Mouse (Mus musculus) stomach, postnatal 0 days (tissue): Measurements from ENCODE around the gene Rack1. TPM values are rescaled to one million over a fixed set of nuclear protein-coding genes. Genes with fewer than 3 reads are reported as not detected.
A peak's percentile ranks its signal among the peaks of the same experiment; 100 is the strongest.
"Not testable (repeated sequence)": the region's sequence is repeated elsewhere in the genome, so short reads cannot be mapped to it uniquely, and the experiment has no call there.

Experiments used
- ATAC-seq: fragments of 200-750 bp; cut with Nextera tagmentation; 2 replicates; pipeline ENCODE4 v1.8.0; 2017; ENCODE audit not compliant: low FRiP score, low TSS enrichment
- DNase-seq: peaks from one replicate; pipeline ENCODE4 v3.0.0-alpha.2; 2016; ENCODE audit warnings: low spot score
- H3K27ac ChIP-seq: fragments of 300-500 bp; sonication (generic); replicated peaks from 2 replicates; pipeline ENCODE4 v1.5.1; 2014; ENCODE audit warnings: mild to moderate bottlenecking, control low read depth
- H3K27me3 ChIP-seq: fragments of 300-500 bp; sonication (generic); 2 replicates; pipeline ENCODE4 v1.6.1; 2014; ENCODE audit warnings: low read length; ENCODE audit not compliant: control insufficient read depth, insufficient read depth
- H3K36me3 ChIP-seq: fragments of 300-500 bp; sonication (generic); 2 replicates; pipeline ENCODE4 v1.6.1; 2014; ENCODE audit warnings: low read length, mixed read lengths; ENCODE audit not compliant: control insufficient read depth, insufficient read depth
- H3K4me1 ChIP-seq: fragments of 300-500 bp; sonication (generic); replicated peaks from 2 replicates; pipeline ENCODE4 v1.6.1; 2014; ENCODE audit warnings: antibody characterized with exemption; ENCODE audit not compliant: control insufficient read depth, insufficient read depth
- H3K4me2 ChIP-seq: fragments of 300-500 bp; sonication (generic); replicated peaks from 2 replicates; pipeline ENCODE4 v1.6.1; 2014; ENCODE audit warnings: low read depth, mild to moderate bottlenecking, control low read depth, moderate library complexity
- H3K4me3 ChIP-seq: fragments of 300-500 bp; sonication (generic); 2 replicates; pipeline ENCODE4 v1.5.1; 2014; ENCODE audit warnings: low read depth, low read length, control low read depth
- H3K9ac ChIP-seq: fragments of 300-500 bp; sonication (generic); 2 replicates; pipeline ENCODE4 v1.6.1; 2014; ENCODE audit warnings: mild to moderate bottlenecking, low read length, control low read depth, mixed read lengths
- H3K9me3 ChIP-seq: fragments of 300-500 bp; sonication (generic); 2 replicates; pipeline ENCODE4 v1.6.1; 2016; ENCODE audit warnings: low read length; ENCODE audit not compliant: control insufficient read depth
- CTCF ChIP-seq: IDR thresholded peaks from 2 replicates; pipeline ENCODE4 v1.5.1; 2016; ENCODE audit warnings: antibody characterized with exemption, low read depth, mild to moderate bottlenecking, moderate library complexity
- EP300 ChIP-seq: optimal IDR thresholded peaks from 2 replicates; pipeline ENCODE3; 2016; ENCODE audit warnings: antibody characterized with exemption
- WGBS: fragments of 180-500 bp; shearing (Covaris S2); extraction: QIAGEN DNeasy Blood & Tissue Kit; methylation state at CpG from one replicate; pipeline ENCODE4 v1.1.7; 2014; 5-methylcytosine and 5-hydroxymethylcytosine counted together
- polyA plus RNA-seq: library from polyadenylated mRNA; unstranded; fragments of >200 nt; fragmentation: Nextera tagmentation; extraction: Ambion mirVana; gene quantifications from 2 replicates; pipeline ENCODE4 v1.2.1, GENCODE M21; 2015

The Rack1 gene
- polyA plus RNA-seq, 1 experiment from 2014 or later = 529 TPM

DNA sequence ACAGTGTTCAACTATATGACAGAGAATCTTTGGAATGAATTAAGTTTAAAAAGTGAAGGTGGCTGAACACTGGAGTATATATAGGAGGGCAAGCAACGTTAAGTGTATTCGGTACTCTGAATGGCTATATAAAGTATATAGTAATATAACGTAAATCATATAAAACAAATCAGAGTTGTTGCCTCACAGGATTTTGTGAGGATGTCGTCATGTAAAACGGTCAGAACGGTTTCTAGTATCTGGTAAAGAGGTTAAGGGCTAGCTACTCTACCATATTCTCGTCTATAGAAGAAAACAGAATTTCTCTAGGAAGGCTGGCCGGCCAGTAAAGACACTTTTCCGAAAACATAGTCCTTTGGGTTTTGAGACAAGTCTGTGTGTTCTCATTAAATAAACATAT, 17.7 kb downstream of the Rack1 start:
- no peak for TF ChIP-seq CTCF
- TF ChIP-seq EP300 = no peak
- Histone ChIP-seq H3K27ac (peak overlapping the region; percentile 99), H3K27me3 (no peaks in the 10 kb centered on the region), H3K4me2 (peak overlapping the region; percentile 53), H3K4me3 (peak overlapping the region; percentile 73), H3K36me3 (no peaks in the 10 kb centered on the region), H3K9ac (peak overlapping the region; percentile 95), H3K4me1 (no peaks in the 10 kb centered on the region), H3K9me3 (no peaks in the 10 kb centered on the region)
- WGBS = 3% methylated on average over 9 of the region's 9 CpGs
- ATAC-seq (no peak), DNase-seq (no peak)

DNA sequence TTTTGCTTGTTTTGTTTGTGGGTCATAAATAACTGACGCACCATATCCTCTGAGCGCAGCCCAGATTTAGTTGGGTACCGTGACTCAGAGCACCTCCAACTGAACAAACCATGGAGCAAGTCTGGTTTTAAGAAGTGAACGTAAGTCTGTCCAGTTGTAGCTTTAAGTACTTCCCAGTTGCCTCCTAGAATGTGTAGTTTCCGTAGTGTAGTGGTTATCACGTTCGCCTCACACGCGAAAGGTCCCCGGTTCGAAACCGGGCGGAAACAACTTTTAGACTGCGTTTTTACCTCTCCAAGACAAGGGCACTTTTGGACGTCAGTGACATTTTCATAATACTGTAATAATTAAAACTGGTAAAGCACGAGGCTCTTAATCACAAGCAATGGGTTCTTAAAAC, 18.2 kb downstream of the Rack1 start:
- under 1% methylated on average over 16 of the region's 16 CpGs for WGBS
- Histone ChIP-seq H3K27ac (peak overlapping the region; percentile 99), H3K4me2 (peak overlapping the region; percentile 53), H3K9me3 (no peaks in the 10 kb centered on the region), H3K4me3 (peak overlapping the region; percentile 73), H3K4me1 (no peaks in the 10 kb centered on the region), H3K36me3 (no peaks in the 10 kb centered on the region), H3K9ac (peak overlapping the region; percentile 95), H3K27me3 (no peaks in the 10 kb centered on the region)
- no peak for TF ChIP-seq CTCF
- TF ChIP-seq EP300 = no peak
- ATAC-seq (0 out of 2 replicates have a peak, but pooled peaks have one; percentile 12), DNase-seq (peak; percentile 82)

DNA sequence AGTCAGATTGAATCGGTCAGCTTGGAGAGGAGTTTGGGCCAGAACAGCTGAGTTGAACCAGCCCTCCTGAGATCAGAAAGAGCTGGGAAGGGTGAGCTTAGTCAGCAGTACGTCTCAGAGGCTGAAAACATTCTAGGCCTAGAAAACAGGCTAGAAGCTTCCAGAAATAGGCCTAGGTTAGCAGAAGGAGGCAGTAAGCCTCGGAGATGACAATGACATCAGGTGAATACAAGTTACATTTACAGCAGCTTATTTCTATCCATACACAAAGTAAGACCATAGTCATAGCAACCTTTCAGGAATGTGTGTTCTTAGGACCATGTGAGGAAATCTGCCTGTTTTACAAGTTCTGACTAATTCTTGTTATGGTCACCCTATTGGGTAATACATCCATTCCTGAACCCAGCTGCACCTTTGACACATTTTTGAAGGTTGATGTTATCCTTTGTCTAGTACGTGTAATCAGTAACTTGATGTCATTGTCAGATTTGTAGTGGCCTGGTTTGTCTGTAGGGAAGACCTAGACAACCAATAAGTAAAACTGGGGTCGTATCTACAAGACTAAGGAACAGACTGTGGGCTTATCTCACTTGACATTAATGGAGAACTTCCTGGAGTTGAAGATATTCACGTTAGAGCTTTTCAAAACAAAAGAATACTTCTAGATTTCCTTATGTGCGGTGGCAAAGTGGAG, 19.6 kb downstream of the Rack1 start:
- TF ChIP-seq EP300 (no peak), CTCF (no peak)
- Histone ChIP-seq H3K9me3 (no peaks in the 10 kb centered on the region), H3K27ac (peak overlapping the region; percentile 71), H3K9ac (no peak overlapping the region), H3K36me3 (no peaks in the 10 kb centered on the region), H3K4me1 (0 out of 2 replicates have a peak, but pooled peaks cover 3% of the 10 kb centered on the region), H3K4me2 (no peak overlapping the region), H3K4me3 (no peak overlapping the region), H3K27me3 (no peaks in the 10 kb centered on the region)
- no peak for DNase-seq
- WGBS = 63% methylated on average over 7 of the region's 7 CpGs
- no peak for ATAC-seq

DNA sequence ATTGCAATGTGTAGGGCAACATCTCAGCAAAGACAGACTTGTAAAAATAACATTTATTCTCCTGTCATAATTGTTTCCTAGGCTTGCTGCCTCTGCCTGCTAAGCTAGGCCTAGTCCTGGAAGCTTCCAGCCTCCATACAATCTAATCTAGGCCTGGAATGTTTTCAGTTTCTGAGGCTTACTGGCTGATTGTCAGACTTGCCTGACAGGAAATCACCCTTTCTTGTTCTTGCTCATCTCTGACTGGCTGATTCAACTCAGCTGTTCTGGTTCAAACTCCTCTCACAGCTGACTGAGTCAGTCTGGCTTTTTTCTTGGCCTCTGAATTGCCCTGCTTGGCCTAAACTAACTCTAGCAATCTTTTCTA, 20.2 kb downstream of the Rack1 start:
- peak overlapping the region; percentile 71 for H3K27ac ChIP-seq
- H3K27me3 ChIP-seq = no peaks in the 10 kb centered on the region
- no peaks in the 10 kb centered on the region for H3K36me3 ChIP-seq
- no peak overlapping the region for H3K4me3 ChIP-seq
- TF ChIP-seq CTCF (no peak), EP300 (no peak)
- no peak for DNase-seq
- no peak for ATAC-seq
- H3K4me1 ChIP-seq = 0 out of 2 replicates have a peak, but pooled peaks cover 3% of the 10 kb centered on the region
- H3K9me3 ChIP-seq = no peaks in the 10 kb centered on the region
- H3K9ac ChIP-seq = no peak overlapping the region
- no peak overlapping the region for H3K4me2 ChIP-seq

DNA sequence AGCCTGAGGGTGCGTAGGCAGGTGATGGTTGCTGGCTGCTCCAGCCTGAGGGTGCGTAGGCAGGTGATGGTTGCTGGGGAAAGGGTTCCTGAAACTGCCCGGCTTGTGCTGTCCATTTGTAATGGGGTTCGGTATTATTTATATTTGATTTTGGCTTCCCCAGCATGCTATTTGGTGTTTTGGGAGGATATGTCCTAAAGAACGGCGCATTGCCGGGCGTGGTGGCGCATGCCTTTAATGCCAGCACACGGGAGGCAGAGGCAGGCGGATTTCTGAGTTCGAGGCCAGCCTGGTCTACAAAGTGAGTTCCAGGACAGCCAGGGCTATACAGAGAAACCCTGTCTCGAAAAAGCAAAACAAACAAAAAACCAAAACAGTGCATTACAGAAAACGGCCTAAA, 21.2 kb downstream of the Rack1 start:
- not testable (repeated sequence) for H3K4me2 ChIP-seq, H3K27ac ChIP-seq, H3K4me1 ChIP-seq, H3K4me3 ChIP-seq, H3K27me3 ChIP-seq, H3K36me3 ChIP-seq, DNase-seq, H3K9ac ChIP-seq, H3K9me3 ChIP-seq, ATAC-seq
- 87% methylated on average over 14 of the region's 14 CpGs for WGBS

DNA sequence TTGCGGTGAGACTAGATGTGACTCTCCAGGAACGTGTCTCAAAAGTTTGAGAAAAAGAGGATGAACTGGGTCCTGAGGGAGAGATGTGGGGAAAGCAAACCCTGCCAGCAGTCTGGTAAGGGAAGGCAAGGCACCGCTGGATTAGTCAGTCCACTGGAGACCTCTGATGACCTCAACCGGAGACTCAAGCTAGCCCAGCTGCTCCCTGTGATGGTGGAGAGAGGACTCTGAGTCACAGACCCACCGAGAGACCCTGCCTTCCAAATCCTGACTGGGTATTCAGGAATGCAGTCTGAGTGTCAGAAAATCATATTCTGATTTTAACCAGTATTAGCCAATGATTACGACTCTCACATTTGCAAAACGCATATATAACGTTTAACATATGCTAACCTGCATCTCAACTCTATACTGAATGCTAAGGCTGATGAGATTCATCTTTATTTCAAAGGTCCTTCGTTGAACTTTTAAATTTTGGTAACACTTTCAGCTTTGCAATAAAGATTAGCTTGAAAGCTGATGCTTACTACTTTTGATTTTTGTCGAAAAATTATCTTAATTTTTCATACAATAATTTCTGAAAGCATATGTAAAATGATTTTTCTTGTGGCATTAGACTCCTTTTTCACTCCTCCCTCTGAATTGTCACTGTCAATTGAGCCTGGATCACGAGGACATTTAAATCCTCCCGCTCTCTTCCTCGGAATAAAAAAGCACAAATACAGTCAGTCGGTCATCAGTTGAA, 22.8 kb downstream of the Rack1 start:
- no peaks in the 10 kb centered on the region for H3K9me3 ChIP-seq
- H3K4me1 ChIP-seq = 0 out of 2 replicates have a peak, but pooled peaks cover 3% of the 10 kb centered on the region
- H3K4me3 ChIP-seq = 0 out of 2 replicates have a peak overlapping the region, but pooled peaks have one; percentile 32
- no peak for DNase-seq
- H3K4me2 ChIP-seq = peak overlapping the region; percentile 63; the same call in 1 of the 2 replicates
- no peak for ATAC-seq
- 39% methylated on average over 14 of the region's 14 CpGs for WGBS
- no peak overlapping the region for H3K27ac ChIP-seq
- TF ChIP-seq EP300 = no peak
- no peak for TF ChIP-seq CTCF
- H3K27me3 ChIP-seq = no peaks in the 10 kb centered on the region
- no peak overlapping the region for H3K9ac ChIP-seq
- no peaks in the 10 kb centered on the region for H3K36me3 ChIP-seq
